Mouse (Mus musculus): Measurements from ENCODE around the gene Ccl12.

DNA sequence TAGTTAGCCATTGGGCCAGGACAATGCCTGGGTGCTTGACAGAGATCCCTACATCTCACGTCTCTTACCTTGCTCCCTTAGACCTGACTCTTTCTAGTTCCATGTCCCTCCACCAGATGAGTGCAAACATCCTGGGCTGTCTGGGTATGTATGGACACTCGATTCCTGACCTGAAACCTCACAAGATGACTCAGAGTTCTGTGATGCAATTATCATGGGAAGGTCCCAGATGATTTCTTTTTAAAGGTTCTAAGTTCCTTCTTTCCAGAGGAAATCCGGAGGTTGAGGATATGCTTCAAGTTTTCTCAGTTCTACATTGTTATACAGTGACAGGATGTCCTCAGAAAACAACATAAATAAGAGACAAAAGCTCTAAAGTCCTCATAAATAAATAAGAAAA, 20.8 kb upstream of the Ccl12 start:
- TF ChIP-seq CTCF (IDR thresholded peaks at IDR 0.05) (no peak), EP300 (IDR thresholded peaks at IDR 0.05) (no peak)

All from lung, postnatal 0 days (tissue).